Mouse (Mus musculus): ENCODE results near the gene Upf1. TPM values are rescaled to one million over a fixed set of nuclear protein-coding genes. Genes with fewer than 3 reads are reported as not detected.
A peak's percentile ranks its signal among the peaks of the same experiment; 100 is the strongest.

Gene Upf1
- total RNA-seq, 2 experiments from 2014 or later = 29.8 to 31.1 TPM

DNA sequence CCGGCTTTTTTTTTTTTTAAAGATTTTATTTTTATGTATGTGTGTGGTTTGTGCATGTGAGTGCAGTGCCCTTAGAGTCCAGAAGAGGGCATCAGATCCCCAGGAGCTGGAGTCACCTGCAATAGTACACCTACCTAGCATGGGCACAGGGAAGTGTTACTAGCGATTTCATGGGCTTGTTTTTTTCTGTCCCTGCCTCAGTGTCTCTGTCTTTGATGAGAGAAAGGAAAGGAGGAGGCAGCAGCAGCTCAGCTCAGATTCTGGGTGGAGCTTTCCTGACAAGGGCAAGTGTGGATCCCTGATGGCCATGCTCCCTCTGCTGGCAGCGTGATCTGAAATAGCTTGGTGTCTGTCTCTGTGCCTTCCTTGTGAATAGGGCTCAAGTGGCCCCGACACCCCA lies 7.7 kb upstream of the Upf1 start:
- DNase-seq (ENCODE audit: low spot score) = no peak

DNA sequence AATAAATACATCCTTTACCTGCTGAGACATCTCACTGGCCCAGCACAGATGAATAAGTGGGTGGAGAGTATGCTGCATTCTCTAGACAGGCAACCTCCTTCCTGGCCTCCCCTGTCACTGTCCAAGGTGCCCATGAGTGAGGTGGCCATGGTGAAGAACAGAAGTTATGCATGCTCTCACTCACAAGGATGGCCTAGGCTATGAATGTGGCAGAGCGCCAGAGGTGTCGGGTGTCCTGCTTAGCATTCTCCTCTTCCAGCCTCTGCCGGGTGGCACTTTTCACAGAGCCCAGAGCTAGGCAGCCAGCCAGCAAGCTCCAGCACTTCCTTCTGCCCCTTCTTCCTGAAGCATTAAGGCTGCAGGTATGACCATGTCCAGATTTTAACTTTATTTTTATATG lies 6.3 kb upstream of the Upf1 start:
- peak; percentile 78 for DNase-seq (ENCODE audit: low spot score)

DNA sequence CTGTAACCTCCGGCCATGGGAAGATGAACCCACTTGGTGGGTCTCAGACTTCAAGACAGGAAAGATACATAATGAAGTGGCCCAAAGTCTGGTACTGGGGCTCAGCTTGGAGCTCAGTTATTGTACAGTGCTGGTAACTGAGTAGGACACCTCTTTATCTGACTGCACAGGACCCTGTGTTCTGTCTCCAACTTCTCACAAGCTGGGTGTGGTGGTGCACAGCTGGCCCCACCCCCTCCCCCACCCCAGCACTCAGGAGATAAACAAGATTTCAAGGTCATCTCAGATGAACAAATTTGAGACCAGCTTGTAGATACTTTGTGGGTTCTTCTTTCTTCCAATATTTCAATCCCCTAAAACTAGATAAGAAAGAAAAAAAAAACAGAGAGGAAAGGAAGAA lies 3.0 kb upstream of the Upf1 start:
- no peak for DNase-seq (ENCODE audit: low spot score)

DNA sequence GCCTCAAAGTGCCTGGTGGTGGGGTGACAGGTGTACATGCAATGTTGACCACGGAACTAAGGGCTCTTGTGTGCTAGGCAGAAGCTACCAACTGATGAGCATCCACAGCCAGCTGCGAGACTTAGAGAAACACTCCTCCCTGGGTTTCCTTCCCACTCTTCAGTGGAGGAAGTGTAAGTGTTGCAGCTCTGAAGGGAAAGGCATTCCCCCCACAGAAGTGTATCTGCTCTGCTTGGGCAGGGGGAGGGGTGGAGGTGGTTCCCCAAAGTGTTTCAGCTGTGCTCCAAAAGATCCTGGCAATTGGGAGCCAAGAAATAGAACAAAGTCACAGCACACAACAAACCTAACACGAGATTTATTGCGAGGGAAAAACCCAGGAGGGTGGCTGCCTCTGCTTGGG lies 926 bp upstream of the Upf1 start:
- no peak for DNase-seq (ENCODE audit: low spot score)

DNA sequence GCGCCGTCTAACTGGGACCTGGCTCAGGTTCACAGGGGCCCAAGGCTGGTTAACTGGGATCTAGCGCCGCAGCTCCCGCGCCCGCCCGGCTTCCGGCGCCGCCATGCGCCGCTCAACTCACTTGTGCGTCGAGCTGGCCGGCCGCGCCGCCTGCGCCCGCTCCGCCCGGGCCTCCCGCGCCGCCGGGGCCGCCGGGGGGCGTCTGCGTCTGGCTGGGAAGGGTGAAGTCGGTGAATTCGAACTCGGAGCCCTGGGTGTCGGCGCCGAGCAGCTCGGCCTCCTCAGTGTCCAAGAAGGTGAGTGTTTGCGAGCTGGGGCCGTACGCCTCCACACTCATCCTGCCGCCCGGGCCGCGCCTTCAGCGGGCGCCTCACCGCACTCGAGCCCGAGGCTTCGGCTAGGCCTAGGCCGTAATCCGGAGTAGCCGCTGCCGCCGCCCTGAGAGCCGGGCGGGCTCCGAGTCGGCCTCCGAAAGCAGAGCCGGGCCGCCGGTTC lies 374 bp downstream of the Upf1 start:
- DNase-seq (ENCODE audit: low spot score) = no peak

DNA sequence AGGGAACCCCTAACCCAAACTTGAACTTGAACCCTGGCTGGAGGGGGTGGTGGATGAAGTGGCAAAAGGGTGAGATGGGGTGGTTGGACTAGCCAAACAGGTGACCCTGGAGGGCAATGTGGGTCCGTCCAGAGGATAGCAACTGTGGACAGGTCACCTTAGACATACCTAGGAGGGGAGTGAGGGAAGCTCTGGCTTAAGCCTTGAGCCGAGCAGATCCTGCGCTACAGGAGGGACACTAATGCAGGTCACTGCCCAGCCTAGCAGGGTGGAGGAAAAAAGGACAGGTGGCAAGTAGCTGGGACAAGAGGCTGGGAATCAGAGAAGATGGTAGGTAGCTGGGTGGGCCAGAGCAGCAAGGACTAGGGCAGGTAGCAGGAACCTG lies 1.1 kb downstream of the Upf1 start:
- no peak for DNase-seq (ENCODE audit: low spot score)

DNA sequence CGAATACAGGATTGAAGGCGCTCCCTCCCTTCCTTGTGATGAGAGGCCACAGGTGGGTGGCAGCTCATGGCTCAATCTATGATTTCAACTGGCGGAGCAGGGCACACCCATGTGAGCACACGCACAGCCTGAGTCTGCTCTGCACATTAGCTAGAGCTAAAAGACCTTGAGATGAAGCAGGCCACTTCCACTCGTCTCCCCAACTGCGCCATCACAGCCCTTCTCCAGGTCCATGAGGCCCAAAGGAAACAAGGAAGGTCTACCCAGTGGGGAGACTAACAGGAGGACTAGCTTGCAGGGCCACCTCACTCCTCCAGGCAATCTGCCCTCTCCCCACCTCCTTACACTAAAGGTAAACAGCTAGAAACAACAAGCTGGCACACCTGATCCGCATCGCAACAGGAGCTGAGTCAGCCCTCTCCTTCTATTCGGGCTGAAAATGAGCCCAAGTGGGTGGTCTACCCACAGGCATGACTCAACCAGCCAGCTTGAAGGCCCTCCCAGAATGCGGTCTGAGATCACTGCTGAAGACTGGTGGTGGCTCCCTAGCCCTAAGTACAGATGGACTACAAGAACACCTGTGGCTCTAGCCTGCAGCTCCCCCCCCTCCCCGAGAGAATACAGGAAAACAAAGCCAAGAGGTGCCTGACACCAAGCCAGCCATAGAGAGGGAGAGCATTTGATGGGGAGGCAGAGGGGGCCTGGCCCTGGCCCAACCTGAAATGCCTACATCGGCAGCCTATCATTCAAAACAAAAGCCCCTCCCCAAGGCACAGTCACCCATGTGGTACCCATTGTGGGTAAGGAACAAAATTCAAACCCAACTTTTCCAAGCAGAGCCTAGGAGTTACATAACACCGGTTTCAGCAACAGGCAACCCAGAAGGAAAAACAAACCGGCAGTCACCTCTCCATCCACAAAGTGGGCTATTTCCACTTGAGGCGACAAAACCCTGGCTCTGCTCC lies 1.8 kb downstream of the Upf1 start:
- DNase-seq (ENCODE audit: low spot score) = no peak

DNA sequence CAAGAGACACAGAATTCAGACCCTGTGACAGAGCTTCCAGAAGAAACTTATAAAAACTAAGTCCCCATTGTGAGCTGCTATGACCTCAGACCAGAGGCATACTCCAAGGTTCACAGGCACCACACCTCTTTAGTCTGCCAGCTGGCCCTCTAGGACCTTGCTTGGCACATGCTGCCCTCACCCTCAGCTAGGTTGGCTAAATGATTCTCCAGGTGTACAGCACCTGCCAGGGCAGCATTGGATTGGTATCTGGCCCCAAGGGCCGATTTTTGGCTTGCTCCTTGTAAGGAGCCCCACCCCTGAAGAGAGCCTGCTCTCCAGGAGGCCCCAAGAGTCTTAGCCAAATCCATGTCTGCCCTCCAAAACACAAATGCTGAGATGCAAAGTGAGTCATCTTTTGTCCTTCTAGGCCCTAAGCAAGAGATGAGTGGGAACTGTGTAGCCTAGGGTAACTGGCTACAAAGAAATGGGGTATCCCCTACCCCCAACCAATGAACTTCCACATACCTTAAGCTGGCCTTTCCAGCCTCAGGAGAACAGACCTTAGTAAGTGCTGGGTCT lies 5.1 kb downstream of the Upf1 start:
- DNase-seq (ENCODE audit: low spot score) = no peak

- DNase-seq (ENCODE audit: low spot score) = no peak
Observed at GRCm38 (mm10) chr8:70347443-70347842, 5.6 kb downstream of the Upf1 start.

GRCm38 (mm10) chr8:70344279-70344678 lies 8.8 kb downstream of the Upf1 start:
- no peak for DNase-seq (ENCODE audit: low spot score)

GRCm38 (mm10) chr8:70343696-70344095 lies 9.4 kb downstream of the Upf1 start:
- DNase-seq (ENCODE audit: low spot score) = no peak

- DNase-seq (ENCODE audit: low spot score) = no peak
Observed at GRCm38 (mm10) chr8:70343076-70343475, 10.0 kb downstream of the Upf1 start.

GRCm38 (mm10) chr8:70342007-70342406 lies 11.1 kb downstream of the Upf1 start:
- DNase-seq (ENCODE audit: low spot score) = no peak

DNA sequence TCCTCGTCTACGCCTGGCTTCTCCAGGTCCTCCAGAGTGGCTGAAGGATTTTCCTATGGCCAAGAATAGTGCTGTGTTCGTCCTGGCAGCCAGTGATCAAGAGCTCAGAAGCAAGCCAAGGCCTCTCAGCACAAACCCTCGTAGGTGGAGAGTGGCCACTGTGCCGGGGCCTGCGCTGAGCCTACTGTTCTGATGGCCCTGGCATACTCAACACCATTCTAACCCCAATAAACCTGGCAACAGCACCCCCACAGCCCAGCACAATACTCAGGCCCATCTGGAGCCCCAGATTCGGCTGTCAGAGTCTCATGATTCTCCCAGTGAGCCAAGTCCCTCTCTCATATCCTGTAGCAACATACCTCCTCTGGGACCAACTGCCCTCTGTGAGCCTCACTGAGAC lies 12.4 kb downstream of the Upf1 start:
- no peak for DNase-seq (ENCODE audit: low spot score)

GRCm38 (mm10) chr8:70338931-70339330 lies 14.1 kb downstream of the Upf1 start:
- DNase-seq (ENCODE audit: low spot score) = no peak

DNA sequence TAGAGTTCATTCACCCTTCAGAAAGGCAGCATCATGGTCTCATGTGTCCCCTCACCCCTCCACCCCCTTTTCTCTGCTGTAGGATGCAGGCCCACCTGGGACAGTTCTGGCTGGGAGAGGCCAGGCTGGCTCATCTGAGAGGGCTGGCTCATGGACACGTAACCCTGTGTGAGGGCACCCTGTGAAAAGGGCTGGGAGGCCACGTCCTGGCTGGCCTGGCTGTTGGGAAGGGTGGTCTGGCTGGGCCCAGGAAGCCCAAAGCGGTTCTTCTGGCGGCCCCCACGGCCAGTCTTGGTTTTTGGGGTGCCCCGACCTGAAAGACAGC lies 20.2 kb downstream of the Upf1 start:
- no peak for DNase-seq (ENCODE audit: low spot score)

GRCm38 (mm10) chr8:70332070-70332877 lies 20.8 kb downstream of the Upf1 start:
- peak; percentile 62 for DNase-seq (ENCODE audit: low spot score)

- DNase-seq (ENCODE audit: low spot score) = no peak
Observed at GRCm38 (mm10) chr8:70331526-70331925, 21.6 kb downstream of the Upf1 start.

DNA sequence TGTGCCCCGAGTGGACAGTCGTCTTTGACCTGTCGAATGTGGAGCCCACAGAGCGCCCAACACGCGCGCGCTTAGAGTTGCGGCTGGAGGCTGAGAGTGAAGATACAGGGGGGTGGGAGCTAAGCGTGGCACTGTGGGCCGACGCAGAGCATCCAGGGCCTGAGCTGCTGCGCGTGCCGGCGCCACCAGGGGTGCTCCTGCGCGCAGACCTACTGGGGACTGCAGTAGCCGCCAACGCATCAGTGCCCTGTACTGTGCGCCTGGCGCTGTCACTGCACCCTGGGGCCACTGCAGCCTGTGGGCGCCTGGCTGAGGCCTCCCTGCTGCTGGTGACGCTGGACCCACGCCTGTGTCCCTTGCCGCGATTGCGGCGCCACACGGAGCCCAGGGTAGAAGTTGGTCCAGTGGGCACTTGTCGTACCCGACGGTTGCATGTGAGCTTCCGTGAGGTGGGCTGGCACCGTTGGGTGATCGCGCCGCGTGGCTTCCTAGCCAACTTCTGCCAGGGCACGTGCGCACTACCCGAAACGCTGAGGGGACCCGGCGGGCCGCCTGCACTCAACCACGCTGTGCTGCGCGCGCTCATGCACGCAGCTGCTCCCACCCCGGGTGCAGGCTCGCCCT lies 22.2 kb downstream of the Upf1 start:
- no peak for DNase-seq (ENCODE audit: low spot score)

DNA sequence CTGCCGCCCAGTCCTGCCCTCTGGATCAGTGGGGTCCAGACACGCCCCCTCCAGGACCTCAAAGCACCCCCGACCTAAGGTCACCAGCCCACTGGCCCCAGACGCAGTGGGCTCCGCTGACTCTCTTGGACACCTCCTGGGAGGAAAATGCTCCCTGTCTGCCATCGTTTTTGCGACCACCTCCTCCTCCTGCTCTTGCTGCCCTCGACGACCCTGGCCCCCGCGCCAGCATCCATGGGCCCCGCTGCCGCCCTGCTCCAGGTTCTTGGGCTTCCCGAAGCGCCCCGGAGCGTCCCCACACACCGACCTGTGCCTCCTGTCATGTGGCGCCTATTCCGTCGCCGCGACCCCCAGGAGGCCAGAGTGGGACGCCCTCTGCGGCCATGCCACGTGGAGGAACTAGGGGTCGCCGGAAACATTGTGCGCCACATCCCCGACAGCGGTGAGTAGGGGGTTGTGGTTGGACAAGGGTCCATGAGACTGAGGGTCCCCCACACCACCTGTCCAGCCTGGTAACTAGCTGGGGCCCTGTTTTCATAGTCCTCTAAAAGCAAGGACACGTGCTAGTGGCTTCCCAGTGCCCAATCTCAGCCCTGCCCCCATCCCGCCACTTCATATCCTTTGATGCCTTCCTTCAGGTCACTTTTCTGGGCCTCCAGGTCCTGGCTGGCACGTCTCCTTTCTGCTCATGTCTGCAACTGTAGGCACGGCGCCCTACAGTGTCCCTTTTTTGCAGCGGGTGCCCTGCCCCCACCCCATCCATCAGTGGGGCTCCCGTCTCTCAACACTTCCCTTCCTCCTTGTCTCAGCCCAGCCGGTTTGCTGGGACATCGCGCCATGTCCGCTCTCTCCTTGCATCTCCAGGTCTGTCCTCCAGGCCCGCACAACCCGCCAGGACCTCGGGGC lies 23.0 kb downstream of the Upf1 start:
- no peak for DNase-seq (ENCODE audit: low spot score)

All from gastrocnemius, adult 18-20 months (tissue).